9 mouse cellular contexts compared by ENCODE assay signal in genomic region chr8:121934506-121934905, GRCm38 (mm10). TPM values are rescaled to one million over a fixed set of nuclear protein-coding genes. Genes with fewer than 3 reads are reported as not detected.
DNase-seq lines count a peak whose midpoint lies in the region; ATAC-seq and TF ChIP-seq lines count a peak whose summit lies in the region.
"Had no signal": no experiment of that assay in that cellular context is flagged by ENCODE, and none has a peak within 500 bp of the region (broad histone marks: within the 10 kb centered on the region; RNA-seq: fewer than 3 reads in every experiment).

No protein-coding gene starts in this region.

- TF ChIP-seq CTCF in bone marrow macrophage, adult 2 months (IDR thresholded peaks at IDR 0.05; ENCODE audit: low read depth, low read length), result peak; percentile 26

- no peaks in the 10 kb centered on the region for H3K36me3 ChIP-seq in kidney, embryonic 14.5 days (ENCODE audit: control insufficient read depth, insufficient read depth, low read length)
- H3K36me3 ChIP-seq: liver, embryonic 15.5 days had no signal

- no peak for TF ChIP-seq POLR2A in bone marrow macrophage, adult 2 months (IDR thresholded peaks at IDR 0.05; ENCODE audit: borderline replicate concordance, low read depth, low read length)

- 0 out of 2 replicates have a peak, but pooled peaks cover 5% of the 10 kb centered on the region for H3K4me1 ChIP-seq in kidney, embryonic 14.5 days (ENCODE audit: control insufficient read depth, insufficient read depth, low read length)
- peaks cover 24% of the 10 kb centered on the region for H3K4me1 ChIP-seq in bone marrow macrophage, adult 2 months (ENCODE audit: control insufficient read depth, insufficient read depth, low read length)

- ATAC-seq in kidney, embryonic 14.5 days (ENCODE audit: low FRiP score, low TSS enrichment), result no peak
- ATAC-seq in hematopoietic stem cell, adult 5-6 weeks (replicated peaks in 1 of 2; ENCODE audit: insufficient read depth in 1 of 2, low FRiP score in 2 of 2, low TSS enrichment in 1 of 2, low read depth in 1 of 2, poor library complexity in 2 of 2, severe bottlenecking in 2 of 2), result peak; percentile 53 to 74; a peak in 2 of 4 replicates

- no peak overlapping the region for H3K4me3 ChIP-seq in kidney, embryonic 14.5 days (ENCODE audit: low read length)
- no peak overlapping the region for H3K4me3 ChIP-seq in bone marrow macrophage, adult 2 months (ENCODE audit: insufficient read depth, low read length)
- H3K4me3 ChIP-seq: liver, embryonic 15.5 days had no signal

- H3K4me2 ChIP-seq in kidney, embryonic 14.5 days (replicated peaks; ENCODE audit: low read depth, low read length), result no peak overlapping the region
- H3K4me2 ChIP-seq: liver, embryonic 15.5 days had no signal

- H3K9ac ChIP-seq in kidney, embryonic 14.5 days (ENCODE audit: low read depth, low read length), result no peak overlapping the region
- H3K9ac ChIP-seq: liver, embryonic 15.5 days had no signal

- DNase-seq in kidney, adult 18-20 months, result peak; percentile 40
- DNase-seq in ES-CJ7 (ENCODE audit: low read depth, low spot score), result peak; percentile 77
- peak; percentile 67 for DNase-seq in lung, postnatal 36 days
- DNase-seq in frontal cortex, postnatal 10 days (ENCODE audit: low spot score in 2 of 2), result no peak
- no peak for DNase-seq in testis, postnatal 14 days (ENCODE audit: low spot score)

- H3K27me3 ChIP-seq in kidney, embryonic 14.5 days (ENCODE audit: control insufficient read depth, insufficient read depth, low read length), result no peaks in the 10 kb centered on the region; the same call in 1 of the 2 replicates

- 45% methylated on average over 4 of the region's 4 CpGs for WGBS in kidney, embryonic 14.5 days

- H3K27ac ChIP-seq in kidney, embryonic 14.5 days (ENCODE audit: low read depth, low read length), result no peak overlapping the region
- no peak overlapping the region for H3K27ac ChIP-seq in bone marrow macrophage, adult 2 months (ENCODE audit: insufficient read depth, low read depth, low read length)
- H3K27ac ChIP-seq: liver, embryonic 15.5 days had no signal

- H3K9me3 ChIP-seq in kidney, embryonic 14.5 days (ENCODE audit: control insufficient read depth, low read length), result no peaks in the 10 kb centered on the region
- H3K9me3 ChIP-seq: liver, embryonic 15.5 days had no signal

RNA-seq across cellular contexts. Expression of gene Car5a, which starts 10.2 kb away (rescaled TPM):
- polyA plus RNA-seq in kidney, embryonic 14.5 days (2014; fragmentation: Nextera tagmentation; extraction: Ambion mirVana), result not detected in 2 replicates
- not detected in 2 replicates for polyA plus RNA-seq in bone marrow macrophage, adult 2 months (2012; ENCODE audit: insufficient read depth, insufficient read length, missing spikeins)
- total RNA-seq in hematopoietic stem cell, adult 5-6 weeks (2017), result not detected in 2 replicates

RNA-seq across cellular contexts. Expression of gene Banp, which starts 15.0 kb away (rescaled TPM):
- 39.2 and 39.5 TPM in 2 replicates for polyA plus RNA-seq in kidney, embryonic 14.5 days (2014; fragmentation: Nextera tagmentation; extraction: Ambion mirVana)
- polyA plus RNA-seq in bone marrow macrophage, adult 2 months (2012; ENCODE audit: insufficient read depth, insufficient read length, missing spikeins), result 19.9 and 24.0 TPM in 2 replicates
- total RNA-seq in hematopoietic stem cell, adult 5-6 weeks (2017), result 19.8 and 25.3 TPM in 2 replicates

RNA-seq across cellular contexts. Expression of gene Slc7a5, which starts 27.0 kb away (rescaled TPM):
- polyA plus RNA-seq in kidney, embryonic 14.5 days (2014; fragmentation: Nextera tagmentation; extraction: Ambion mirVana), result 16.8 and 25.9 TPM in 2 replicates
- polyA plus RNA-seq in bone marrow macrophage, adult 2 months (2012; ENCODE audit: insufficient read depth, insufficient read length, missing spikeins), result 1.9 and 2.4 TPM in 2 replicates
- total RNA-seq in hematopoietic stem cell, adult 5-6 weeks (2017), result 15.9 and 18.2 TPM in 2 replicates

Comparison
In these comparisons a context has a peak if more than half of its experiments do, and no peak if none do; other contexts are left out.
1. DNase-seq: peak in kidney, adult 18-20 months (single experiment), ES-CJ7 (single experiment) and lung, postnatal 36 days (single experiment); none in frontal cortex, postnatal 10 days (0 of 2) and testis, postnatal 14 days (single experiment).